Mouse (Mus musculus) stomach, embryonic 16.5 days (tissue): ENCODE results near the gene Klf2. TPM values are rescaled to one million over a fixed set of nuclear protein-coding genes. Genes with fewer than 3 reads are reported as not detected.
A peak's percentile ranks its signal among the peaks of the same experiment; 100 is the strongest.

ENCODE experiments used
- ATAC-seq: fragments of 200-750 bp; cut with Nextera tagmentation; 2 replicates; pipeline ENCODE4 v1.8.0; 2017; ENCODE audit warnings: moderate number of reproducible peaks, moderate TSS enrichment; ENCODE audit not compliant: insufficient read depth, low FRiP score
- H3K27ac ChIP-seq: fragments of 300-500 bp; sonication (generic); 2 replicates; pipeline ENCODE4 v1.5.1; 2014; ENCODE audit warnings: low read length
- H3K27me3 ChIP-seq: fragments of 300-500 bp; sonication (generic); 2 replicates; pipeline ENCODE4 v1.6.1; 2014; ENCODE audit warnings: low read length, control low read depth, mixed read lengths; ENCODE audit not compliant: control insufficient read depth, insufficient read depth
- H3K36me3 ChIP-seq: fragments of 300-500 bp; sonication (generic); 2 replicates; pipeline ENCODE4 v1.6.1; 2014; ENCODE audit warnings: low read length; ENCODE audit not compliant: control insufficient read depth, insufficient read depth
- H3K4me1 ChIP-seq: fragments of 300-500 bp; sonication (generic); 2 replicates; pipeline ENCODE4 v1.6.1; 2014; ENCODE audit warnings: low read length, control low read depth, mixed read lengths; ENCODE audit not compliant: control insufficient read depth, insufficient read depth
- H3K4me2 ChIP-seq: fragments of 300-500 bp; sonication (generic); 2 replicates; pipeline ENCODE4 v1.6.1; 2014; ENCODE audit warnings: low read depth, low read length, mixed read lengths
- H3K4me3 ChIP-seq: fragments of 300-500 bp; sonication (generic); replicated peaks from 2 replicates; pipeline ENCODE4 v1.5.1; 2014; ENCODE audit warnings: mild to moderate bottlenecking, low read length
- H3K9ac ChIP-seq: fragments of 300-500 bp; sonication (generic); 2 replicates; pipeline ENCODE4 v1.6.1; 2014; ENCODE audit warnings: low read length
- H3K9me3 ChIP-seq: fragments of 300-500 bp; sonication (generic); replicated peaks from 2 replicates; pipeline ENCODE4 v1.6.1; 2016; ENCODE audit warnings: low read length, control low read depth; ENCODE audit not compliant: control insufficient read depth
- WGBS: fragments of 180-500 bp; shearing (Covaris S2); extraction: QIAGEN DNeasy Blood & Tissue Kit; methylation state at CpG from one replicate; pipeline ENCODE4 v1.1.7; 2014; 5-methylcytosine and 5-hydroxymethylcytosine counted together
- polyA plus RNA-seq: library from polyadenylated mRNA; unstranded; fragments of >200 nt; fragmentation: Nextera tagmentation; extraction: Ambion mirVana; gene quantifications from 2 replicates; pipeline ENCODE4 v1.2.1, GENCODE M21; 2015

Gene Klf2
- polyA plus RNA-seq, result 3.8 and 4.0 TPM in 2 replicates

DNA sequence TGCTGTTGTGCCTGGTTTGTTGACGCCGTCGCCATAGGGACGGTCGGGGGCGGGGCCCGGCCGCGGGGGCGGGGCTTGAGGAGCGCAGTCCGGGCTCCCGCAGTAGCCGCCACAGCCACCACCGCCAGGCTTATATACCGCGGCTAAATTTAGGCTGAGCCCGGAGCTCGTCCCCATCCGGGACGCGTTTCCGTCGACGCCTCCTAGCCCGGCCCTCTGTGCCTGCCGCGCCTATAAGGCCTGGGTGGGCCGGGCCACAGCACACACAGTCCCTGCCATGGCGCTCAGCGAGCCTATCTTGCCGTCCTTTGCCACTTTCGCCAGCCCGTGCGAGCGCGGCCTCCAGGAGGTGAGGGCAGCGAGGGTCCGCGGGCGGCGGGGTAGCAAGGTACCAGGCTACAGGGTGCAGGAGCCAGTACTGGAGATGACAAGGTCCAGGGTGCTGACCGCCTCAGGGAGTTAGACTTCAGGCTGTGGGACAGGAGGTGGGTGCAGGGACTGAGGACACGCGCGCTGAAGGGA lies at the start of gene Klf2:
Gene Klf2, plus strand, starts transcription at position 233 of the 522 bp plus-strand sequence.
- Histone ChIP-seq H3K9me3 (no peaks in the 10 kb centered on the region), H3K9ac (peak within 1 kb of the TSS; percentile 75), H3K4me3 (peak within 1 kb of the TSS; percentile 72), H3K27me3 (peaks cover 21% of the 10 kb centered on the region), H3K4me2 (peak within 1 kb of the TSS; percentile 93), H3K27ac (peak within 1 kb of the TSS; percentile 66), H3K36me3 (no peaks in the 10 kb centered on the region), H3K4me1 (peaks cover 31% of the 10 kb centered on the region)
- ATAC-seq, result peak; percentile 97
- WGBS, result 0% methylated on average over 46 of the region's 46 CpGs

DNA sequence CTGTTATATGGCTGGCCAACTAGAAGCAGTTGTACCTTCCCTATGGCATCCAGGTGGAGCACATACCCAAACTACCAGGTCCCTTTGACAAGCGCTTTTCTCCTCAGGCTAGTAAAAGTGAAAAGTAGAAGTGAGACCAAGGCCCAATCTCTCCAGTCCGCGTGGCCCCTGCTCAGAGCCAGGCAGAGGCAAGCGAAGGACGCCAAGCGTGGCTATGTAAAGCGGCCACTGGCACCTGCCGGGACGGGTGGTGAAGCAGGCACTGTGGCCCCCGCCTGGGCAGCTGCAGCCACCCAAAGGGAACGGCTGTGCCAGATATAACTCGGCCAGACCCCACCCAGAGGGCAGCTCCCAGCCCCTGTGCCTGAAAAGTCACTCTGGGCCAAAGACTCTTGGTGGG lies 48.2 kb upstream of the Klf2 start:
- no peaks in the 10 kb centered on the region for H3K4me1 ChIP-seq
- no peak overlapping the region for H3K27ac ChIP-seq
- 88% methylated on average over 12 of the region's 12 CpGs for WGBS
- no peak overlapping the region for H3K9ac ChIP-seq
- H3K27me3 ChIP-seq, result no peaks in the 10 kb centered on the region
- H3K4me2 ChIP-seq, result no peak overlapping the region
- no peaks in the 10 kb centered on the region for H3K9me3 ChIP-seq
- H3K36me3 ChIP-seq, result no peaks in the 10 kb centered on the region
- ATAC-seq, result no peak
- H3K4me3 ChIP-seq, result no peak overlapping the region

DNA sequence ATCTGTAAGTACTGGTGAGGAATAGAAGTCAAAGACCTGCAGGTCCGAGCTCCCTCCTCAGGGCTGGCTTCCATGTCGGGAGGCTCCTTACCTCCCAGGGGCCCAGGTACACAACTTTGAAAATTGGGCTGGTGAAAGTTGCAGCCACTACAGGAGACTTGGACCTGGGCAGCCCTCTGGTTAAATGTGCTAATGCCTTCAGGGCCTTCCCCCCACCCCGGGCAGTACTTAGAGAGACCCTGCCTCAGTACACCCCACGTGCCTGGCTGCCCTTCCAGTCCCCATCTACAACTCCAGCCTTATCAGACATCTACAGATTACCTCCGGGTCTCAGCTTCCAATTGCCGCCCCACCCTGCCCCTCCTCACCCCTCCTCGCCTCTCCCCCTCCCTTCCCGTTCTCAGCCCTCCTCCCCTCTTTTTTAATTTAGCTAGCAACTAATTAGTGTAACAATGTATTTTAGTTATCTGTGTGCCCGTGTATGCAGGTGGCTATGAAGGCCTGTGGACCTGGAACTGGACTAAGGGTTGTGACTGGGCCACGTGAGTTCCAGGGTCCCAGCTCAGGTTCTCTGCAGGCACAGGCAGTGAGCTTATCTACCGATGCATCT lies 47.7 kb upstream of the Klf2 start:
- Histone ChIP-seq H3K4me2 (no peak overlapping the region), H3K4me1 (no peaks in the 10 kb centered on the region), H3K27ac (no peak overlapping the region), H3K27me3 (no peaks in the 10 kb centered on the region), H3K36me3 (no peaks in the 10 kb centered on the region), H3K9me3 (no peaks in the 10 kb centered on the region), H3K4me3 (no peak overlapping the region), H3K9ac (no peak overlapping the region)
- 62% methylated on average over 11 of the region's 11 CpGs for WGBS
- no peak for ATAC-seq

DNA sequence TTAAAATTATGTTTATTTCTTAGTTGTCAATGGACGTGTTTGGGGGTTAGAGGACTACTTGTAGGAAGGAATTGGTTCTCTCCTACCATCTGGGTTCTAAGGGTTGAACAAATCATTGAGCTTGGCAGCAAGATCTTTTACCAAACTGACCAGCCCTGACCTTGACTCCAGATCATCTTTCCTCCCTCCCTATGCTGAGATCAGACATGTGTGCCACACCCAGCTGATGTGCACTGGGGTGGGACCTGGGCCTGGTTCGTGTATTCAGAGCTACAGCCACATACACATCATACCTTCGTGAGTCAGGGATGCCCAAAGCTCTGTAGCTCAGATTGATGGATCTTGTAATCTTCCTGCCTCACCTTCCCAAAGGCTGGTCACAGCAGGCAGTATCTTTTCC lies 47.1 kb upstream of the Klf2 start:
- no peaks in the 10 kb centered on the region for H3K27me3 ChIP-seq
- H3K4me3 ChIP-seq, result no peak overlapping the region
- no peak overlapping the region for H3K9ac ChIP-seq
- no peak for ATAC-seq
- H3K4me2 ChIP-seq, result no peak overlapping the region
- WGBS, result 60% methylated on average over 3 of the region's 3 CpGs
- H3K4me1 ChIP-seq, result no peaks in the 10 kb centered on the region
- H3K9me3 ChIP-seq, result no peaks in the 10 kb centered on the region
- no peak overlapping the region for H3K27ac ChIP-seq
- no peaks in the 10 kb centered on the region for H3K36me3 ChIP-seq

DNA sequence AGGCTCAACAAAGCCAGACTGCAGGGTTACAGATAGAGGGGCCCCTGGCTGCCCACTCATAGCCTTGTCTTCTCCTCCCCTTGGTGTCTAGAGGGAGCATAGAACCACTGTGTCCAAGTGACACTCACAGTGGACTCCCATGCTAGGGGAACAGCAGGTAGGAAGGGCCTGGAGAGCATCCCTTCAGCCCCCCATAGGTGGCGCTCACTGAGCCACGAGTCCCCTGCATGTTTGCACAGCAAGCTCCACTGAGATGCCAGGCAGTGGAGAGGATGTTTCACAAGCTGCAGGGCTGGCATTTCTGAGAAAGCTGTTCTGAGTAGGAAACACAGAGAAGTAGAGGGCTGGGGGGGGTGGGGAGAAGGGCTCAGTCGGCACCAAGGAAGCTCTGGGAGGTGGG lies 46.5 kb upstream of the Klf2 start:
- Histone ChIP-seq H3K9ac (no peak overlapping the region), H3K27ac (no peak overlapping the region), H3K4me1 (no peaks in the 10 kb centered on the region), H3K27me3 (no peaks in the 10 kb centered on the region), H3K4me3 (no peak overlapping the region), H3K9me3 (no peaks in the 10 kb centered on the region), H3K4me2 (no peak overlapping the region), H3K36me3 (no peaks in the 10 kb centered on the region)
- WGBS, result 14% methylated on average over 3 of the region's 3 CpGs
- peak; percentile 34; the same call in 1 of the 2 replicates for ATAC-seq

DNA sequence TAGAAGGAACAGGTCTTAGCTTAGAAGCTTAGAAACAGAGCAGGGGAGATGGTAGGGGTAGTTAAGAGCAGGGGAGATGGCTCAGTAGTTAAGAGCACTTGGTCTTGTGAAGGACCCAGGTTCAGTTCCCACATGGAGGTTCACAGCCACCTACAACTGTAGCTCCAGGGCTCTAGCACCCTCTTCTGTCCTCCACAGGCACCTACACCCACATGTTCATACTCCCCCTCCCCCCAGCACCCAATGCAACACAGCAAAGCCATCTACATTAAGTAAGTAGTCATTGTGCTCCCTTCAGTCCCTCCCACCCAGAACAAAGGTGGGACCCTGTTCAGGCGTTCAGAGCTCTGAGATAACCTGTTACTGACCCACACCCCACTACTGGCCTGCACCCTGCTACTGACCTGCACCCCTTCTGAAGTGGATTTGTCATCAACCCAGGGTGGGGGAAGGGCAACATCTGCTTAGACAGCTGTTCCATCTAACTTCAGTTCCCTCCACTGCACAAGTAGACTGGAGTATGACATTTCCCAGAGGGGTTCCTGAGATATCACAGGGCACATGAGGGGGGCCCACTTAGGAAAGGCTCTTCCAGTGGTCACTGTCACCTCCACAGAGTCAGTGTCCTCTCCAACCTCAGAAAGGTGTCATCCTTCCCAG lies 45.6 kb upstream of the Klf2 start:
- H3K36me3 ChIP-seq, result no peaks in the 10 kb centered on the region
- no peak overlapping the region for H3K4me3 ChIP-seq
- no peak overlapping the region for H3K4me2 ChIP-seq
- H3K9ac ChIP-seq, result no peak overlapping the region
- H3K27ac ChIP-seq, result no peak overlapping the region
- H3K9me3 ChIP-seq, result no peaks in the 10 kb centered on the region
- H3K27me3 ChIP-seq, result no peaks in the 10 kb centered on the region
- no peaks in the 10 kb centered on the region for H3K4me1 ChIP-seq
- 68% methylated on average over 1 of the region's 1 CpGs for WGBS
- no peak for ATAC-seq

DNA sequence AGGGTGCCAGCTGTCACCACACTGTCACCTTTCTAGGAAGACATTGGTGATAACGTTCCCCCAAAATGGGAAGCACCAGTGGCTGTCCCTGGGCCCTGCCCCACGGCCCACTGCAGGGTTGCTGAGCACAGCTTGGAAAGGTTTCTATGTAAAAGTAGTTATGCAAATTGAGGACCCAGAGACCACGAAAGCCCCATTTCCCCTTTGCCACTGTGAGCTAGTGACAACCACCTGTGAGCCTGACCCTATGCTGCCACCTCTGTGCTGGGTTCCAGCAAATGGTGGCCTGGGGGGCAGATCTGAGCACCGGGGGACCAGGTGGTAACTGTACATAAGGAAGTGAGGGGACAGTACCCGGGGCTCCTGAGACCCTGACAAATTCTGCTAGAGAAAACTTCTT lies 45.0 kb upstream of the Klf2 start:
- ATAC-seq, result no peak
- Histone ChIP-seq H3K27me3 (no peaks in the 10 kb centered on the region), H3K36me3 (no peaks in the 10 kb centered on the region), H3K4me1 (no peaks in the 10 kb centered on the region), H3K4me2 (no peak overlapping the region), H3K27ac (no peak overlapping the region), H3K9ac (no peak overlapping the region), H3K4me3 (no peak overlapping the region), H3K9me3 (no peaks in the 10 kb centered on the region)
- WGBS, result 58% methylated on average over 5 of the region's 5 CpGs

DNA sequence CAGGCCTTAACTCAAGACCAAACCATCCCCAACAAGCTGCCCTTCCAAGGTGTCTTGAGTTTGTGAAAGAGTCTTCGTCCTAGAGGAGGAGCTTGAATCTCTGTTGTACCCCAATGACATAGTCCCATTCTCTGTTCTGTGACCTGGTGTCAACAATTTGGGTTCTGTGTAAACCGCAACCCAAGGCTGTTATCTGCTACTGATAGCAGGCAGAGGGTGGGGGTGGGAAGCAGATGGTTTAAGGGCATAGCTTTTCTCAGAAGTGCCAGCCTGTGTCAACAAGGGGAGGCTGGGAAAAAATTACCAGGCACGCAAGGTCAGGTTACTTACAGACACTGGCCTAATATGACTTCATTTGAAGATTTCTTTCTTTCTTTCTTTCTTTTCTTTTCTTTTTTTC lies 41.6 kb upstream of the Klf2 start:
- no peak for ATAC-seq
- H3K9me3 ChIP-seq, result no peaks in the 10 kb centered on the region
- WGBS, result 44% methylated on average over 3 of the region's 3 CpGs

DNA sequence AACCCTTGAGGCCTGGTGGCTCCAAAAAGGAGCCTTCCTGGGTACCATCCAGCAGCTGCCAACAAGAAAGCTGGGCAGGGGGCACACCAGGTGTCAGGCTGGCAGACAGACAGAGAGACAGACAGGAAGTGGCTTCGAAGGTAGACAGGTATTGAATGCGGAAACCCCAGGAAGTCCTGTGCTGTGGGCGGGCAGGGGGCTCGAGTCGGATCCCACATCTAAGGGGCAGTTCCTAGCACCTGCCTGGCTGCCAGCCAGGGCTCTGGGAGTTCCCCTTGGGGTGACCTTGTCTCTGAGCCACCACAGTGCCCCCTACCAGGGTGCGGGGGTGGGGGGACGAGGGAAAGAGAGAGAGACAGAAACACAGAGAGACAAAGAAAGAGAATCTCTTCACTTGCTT lies 39.7 kb upstream of the Klf2 start:
- Histone ChIP-seq H3K4me1 (no peaks in the 10 kb centered on the region), H3K9me3 (no peaks in the 10 kb centered on the region), H3K36me3 (no peaks in the 10 kb centered on the region), H3K9ac (no peak overlapping the region), H3K4me3 (no peak overlapping the region), H3K27ac (no peak overlapping the region), H3K4me2 (no peak overlapping the region), H3K27me3 (no peaks in the 10 kb centered on the region)
- 78% methylated on average over 7 of the region's 7 CpGs for WGBS
- no peak for ATAC-seq

More for the DNA sequence above, 41.6 kb upstream of the Klf2 start:
- no peaks in the 10 kb centered on the region for H3K4me1 ChIP-seq
- H3K27me3 ChIP-seq, result no peaks in the 10 kb centered on the region
- no peak overlapping the region for H3K27ac ChIP-seq
- H3K36me3 ChIP-seq, result no peaks in the 10 kb centered on the region
- no peak overlapping the region for H3K4me3 ChIP-seq
- H3K4me2 ChIP-seq, result no peak overlapping the region
- no peak overlapping the region for H3K9ac ChIP-seq
